Mouse (Mus musculus) gonadal fat pad, adult 2 months (tissue): ENCODE results near the gene Gm37240. TPM values are rescaled to one million over a fixed set of nuclear protein-coding genes. Genes with fewer than 3 reads are reported as not detected.
"Not testable (repeated sequence)": the region's sequence is repeated elsewhere in the genome, so short reads cannot be mapped to it uniquely, and the experiment has no call there.

ENCODE experiments used
- DNase-seq: peaks from one replicate; pipeline ENCODE4 v3.0.0-alpha.2; 2012; ENCODE audit warnings: low read depth
- polyA plus RNA-seq: library from polyadenylated mRNA; depleted of rRNA; stranded (reverse); fragments of >200 nt; gene quantifications from 2 replicates; pipeline ENCODE4 v1.2.3, GENCODE M21; 2012; rRNA removed

Gm37240 gene
- 6.2 and 10.9 TPM in 2 replicates for polyA plus RNA-seq

- DNase-seq = no peak
Observed at GRCm38 (mm10) chr3:85887239-85887827, at the start of gene Gm37240, which contains the start of gene Glt28d2. TSS of gene Gm37240 (minus strand) at chr3:85887518. TSS of gene Glt28d2 (minus strand) at chr3:85887516.

GRCm38 (mm10) chr3:85933586-85933985, 46.3 kb upstream of the Gm37240 start:
- DNase-seq = no peak

GRCm38 (mm10) chr3:85931859-85932258, 44.5 kb upstream of the Gm37240 start:
- no peak for DNase-seq

GRCm38 (mm10) chr3:85930671-85931255, 43.4 kb upstream of the Gm37240 start:
- DNase-seq = no peak

- no peak for DNase-seq
Observed at GRCm38 (mm10) chr3:85929711-85930110, 42.4 kb upstream of the Gm37240 start.

GRCm38 (mm10) chr3:85928140-85928611, 40.9 kb upstream of the Gm37240 start:
- DNase-seq = no peak

- DNase-seq = no peak
Observed at GRCm38 (mm10) chr3:85927296-85927695, 40.0 kb upstream of the Gm37240 start.

DNA sequence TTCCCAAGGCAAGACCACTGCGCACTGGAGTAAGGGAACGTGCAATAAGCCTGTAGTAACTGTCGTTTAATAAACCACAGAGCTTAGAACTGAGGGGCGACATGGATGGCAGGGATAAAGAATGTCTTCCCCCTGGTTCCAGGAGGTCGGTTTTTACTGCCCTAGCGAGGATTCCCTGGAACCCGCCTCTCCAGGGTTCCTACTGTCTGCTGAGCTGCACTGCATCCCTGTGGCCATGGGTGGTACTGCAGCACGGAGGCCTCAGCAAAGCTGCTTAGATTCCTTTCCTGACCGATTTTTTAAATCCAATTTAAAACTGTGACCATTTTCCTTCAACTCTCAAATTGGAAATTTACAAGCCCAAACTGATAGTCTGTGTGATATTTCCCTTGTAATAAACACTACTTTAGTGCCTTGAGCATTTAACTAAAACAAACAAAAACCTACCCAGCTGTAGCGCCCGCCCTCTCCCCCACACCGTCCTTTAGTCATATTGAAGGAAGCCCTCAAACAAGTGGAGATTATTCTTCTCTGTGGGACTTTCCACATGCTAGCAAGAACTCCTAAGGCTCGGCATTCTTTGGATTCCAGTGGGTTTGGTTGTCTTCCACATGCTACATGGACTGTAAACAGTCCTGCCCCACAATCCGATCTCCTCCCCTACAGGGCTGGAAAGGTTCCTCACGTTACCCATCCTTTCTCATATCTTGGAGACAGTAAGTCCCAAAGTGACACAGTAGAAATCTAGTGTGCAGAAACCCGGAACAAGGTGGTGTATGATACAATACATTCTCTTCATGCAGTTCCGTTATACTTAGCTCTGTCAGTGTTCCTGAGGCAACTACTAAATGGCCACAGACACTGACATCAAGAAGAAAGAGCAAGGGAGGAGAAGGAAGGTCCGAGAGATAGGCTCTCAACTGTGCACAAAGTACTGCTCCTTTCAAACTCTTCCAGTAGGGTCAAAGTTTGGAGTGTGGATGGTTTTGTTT, 36.9 kb upstream of the Gm37240 start:
- DNase-seq = no peak

- DNase-seq = no peak
Observed at GRCm38 (mm10) chr3:85923343-85923742, 36.0 kb upstream of the Gm37240 start.

DNA sequence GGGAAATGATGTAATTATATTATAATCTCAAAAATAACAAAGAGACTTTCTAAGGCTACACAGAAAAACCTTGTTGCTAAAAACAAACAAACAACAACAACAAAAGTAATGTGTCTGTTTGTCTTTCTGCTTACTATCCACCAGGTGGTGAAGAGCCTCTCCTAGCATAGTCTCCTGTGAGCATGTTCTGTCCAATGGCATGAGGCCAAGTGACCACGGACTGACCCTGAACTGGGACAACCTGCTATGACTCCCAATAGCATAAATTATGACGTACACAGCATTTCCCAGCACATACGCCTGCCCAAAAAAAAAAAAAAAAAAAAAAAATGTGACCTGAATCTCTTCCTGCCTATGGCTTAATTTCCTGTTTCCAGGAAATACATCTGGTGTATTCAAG, 35.0 kb upstream of the Gm37240 start:
- DNase-seq = no peak

DNA sequence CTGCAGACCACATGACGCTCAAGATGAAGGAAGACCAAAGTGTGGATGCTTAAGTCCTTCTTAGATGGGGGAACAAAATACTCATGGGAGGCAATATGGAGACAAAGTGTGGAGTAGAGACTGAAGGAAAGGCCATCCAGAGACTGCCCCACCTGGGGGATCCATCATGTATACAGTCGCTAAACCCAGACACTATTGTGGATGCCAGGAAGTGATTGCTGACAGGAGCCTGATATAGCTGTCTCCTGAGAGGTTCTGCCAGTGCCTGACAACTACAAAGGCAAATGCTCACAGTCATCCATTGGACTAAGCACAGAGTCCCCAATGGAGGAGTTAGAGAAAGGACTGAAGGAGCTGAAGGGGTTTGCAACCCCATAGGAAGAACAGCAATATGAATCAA, 33.4 kb upstream of the Gm37240 start:
- not testable (repeated sequence) for DNase-seq

DNA sequence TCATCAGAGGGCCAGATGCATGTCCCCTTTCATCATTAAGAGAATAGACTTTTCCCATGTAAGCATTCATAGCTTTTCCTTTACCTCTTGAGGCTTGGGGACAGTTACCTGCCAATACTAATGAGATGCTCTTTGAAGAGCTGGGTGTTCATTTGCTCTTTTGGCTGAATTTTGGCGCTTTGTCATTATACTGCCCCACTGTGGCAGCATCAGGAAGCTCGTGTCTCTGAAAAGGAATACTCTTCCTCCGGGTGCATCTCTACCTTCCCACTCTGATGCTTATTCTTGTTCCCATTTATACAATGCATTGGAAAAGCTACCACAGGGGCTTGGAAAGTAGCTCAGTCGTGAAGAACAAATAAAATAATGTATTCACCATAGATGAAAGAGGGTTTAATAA, 30.3 kb upstream of the Gm37240 start:
- DNase-seq = no peak

DNA sequence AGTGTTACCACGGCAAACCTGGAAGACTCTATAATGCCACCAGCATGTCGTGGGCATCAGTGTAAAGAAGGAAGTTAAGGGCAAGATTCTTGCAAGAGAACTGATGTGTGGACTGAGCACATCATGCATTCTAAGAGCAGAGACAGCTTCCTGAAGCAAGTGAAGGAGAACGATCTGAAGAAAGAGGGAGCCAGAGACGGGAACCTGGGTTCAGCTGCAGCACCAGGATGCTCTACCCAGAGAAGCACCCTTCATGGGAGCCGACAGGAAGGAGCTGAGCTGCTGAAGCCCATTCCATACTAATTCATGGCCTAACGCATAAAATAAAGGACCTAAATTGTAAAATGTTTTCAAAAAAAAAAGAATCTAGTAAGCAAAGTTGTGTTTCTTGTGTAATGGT, 27.5 kb upstream of the Gm37240 start:
- no peak for DNase-seq

DNA sequence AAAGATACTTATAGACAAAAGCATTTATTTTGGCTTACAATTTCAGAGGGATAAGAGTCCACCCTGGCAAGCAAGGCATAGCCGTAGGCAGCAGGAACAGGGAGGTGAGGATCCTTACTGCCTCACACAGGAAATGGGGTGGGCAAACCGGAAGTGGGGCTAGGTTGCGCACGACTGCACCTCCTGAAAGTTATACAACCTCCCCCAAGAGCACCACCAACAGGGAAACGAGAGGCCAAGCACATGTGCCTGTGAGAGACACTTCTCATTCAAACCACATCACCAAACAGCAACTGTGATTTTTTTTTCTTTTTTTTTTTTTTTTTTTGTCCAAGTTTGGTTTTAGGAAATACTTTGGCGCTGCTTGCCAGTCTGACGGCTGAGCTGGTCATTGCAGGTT, 19.8 kb upstream of the Gm37240 start:
- no peak for DNase-seq

DNA sequence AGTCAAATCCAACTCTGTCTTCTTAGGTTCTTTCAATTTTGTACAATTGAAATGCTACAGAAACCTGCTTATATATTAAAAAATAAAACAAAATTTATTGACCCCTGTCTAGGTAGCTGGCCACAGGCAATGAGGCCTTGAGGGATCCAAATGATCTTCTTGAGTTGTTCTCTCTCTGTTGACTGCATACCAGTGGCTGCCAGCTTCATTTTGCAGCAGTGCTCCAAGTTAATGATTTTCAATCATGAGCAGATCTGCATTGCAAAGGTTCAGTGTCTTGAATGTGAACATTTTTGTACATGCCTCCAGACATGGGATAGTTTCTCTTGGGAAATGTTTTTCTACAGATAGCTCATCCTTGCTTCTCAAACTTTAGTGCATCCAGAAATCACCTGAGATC, 17.1 kb upstream of the Gm37240 start:
- no peak for DNase-seq

- no peak for DNase-seq
Observed at GRCm38 (mm10) chr3:85895020-85895419, 7.7 kb upstream of the Gm37240 start.

DNA sequence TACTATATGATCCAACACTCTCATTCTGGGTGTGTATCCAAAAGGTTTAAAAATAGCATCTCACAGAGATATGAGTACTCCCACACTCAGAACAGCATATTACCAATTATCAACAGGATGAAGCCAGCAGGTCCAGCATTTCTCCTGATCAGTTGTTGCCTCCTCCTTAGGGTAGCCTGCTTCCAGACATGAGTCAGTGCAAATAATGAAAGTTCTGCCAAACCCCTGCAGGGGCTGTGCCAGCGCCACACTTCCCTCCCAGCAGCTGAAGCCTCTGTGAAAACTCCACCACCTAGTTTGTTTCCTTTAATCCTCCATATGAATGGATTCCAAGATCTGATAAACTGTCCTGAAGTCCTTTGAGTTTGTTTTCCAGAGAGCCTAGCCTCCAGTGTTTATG, 4.3 kb upstream of the Gm37240 start:
- DNase-seq = no peak

DNA sequence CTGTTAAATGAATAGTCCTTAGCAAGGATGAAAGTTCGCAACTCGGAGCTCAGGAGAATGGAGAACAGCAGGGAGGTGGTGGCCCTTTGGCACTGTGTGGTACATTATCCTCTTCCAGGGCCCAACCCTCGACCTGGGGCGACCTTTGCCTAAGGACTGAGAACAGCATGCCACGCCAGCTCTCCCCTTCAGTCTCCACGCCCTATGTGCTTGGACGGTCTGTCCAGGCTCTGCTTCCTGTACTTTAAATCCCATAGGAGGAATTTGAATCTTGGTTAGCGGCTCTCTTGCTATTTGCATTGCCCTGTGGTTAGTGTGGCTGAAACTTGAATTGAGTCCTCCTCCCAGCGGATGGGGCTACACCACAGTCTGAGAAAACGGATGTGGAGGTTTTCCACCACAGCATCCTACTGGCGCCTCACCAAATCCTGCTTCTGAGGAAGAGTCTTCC, 928 bp upstream of the Gm37240 start:
- no peak for DNase-seq

DNA sequence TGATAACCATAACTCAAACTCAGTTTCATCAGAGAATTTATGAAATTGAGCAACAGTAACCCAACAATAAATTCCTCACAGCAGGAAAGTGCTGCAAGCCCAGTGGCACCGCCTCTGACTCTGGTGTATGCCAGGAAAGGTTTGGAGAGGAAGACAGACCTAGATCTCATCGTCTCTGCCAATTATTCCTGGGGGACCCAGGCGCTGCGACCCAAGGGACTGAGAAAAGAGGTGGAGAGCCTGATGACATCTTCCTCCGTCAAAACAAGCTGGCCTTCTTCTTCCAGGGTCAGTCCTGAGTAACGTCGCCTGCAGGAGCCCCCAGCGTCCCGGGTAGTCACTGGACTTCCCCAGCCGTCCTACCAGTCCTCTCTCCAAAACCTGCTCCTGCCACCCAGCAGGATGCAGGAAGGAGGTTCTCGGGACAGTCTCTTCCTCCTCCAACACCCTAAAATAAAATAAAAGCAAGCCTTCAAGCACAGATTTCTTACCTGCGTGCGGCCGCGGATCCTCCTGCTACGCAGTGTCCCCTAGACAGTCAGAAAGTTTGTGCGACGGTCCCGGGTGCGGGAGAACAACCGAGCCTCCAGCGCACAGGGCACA, 581 bp downstream of the Gm37240 start:
- no peak for DNase-seq

DNA sequence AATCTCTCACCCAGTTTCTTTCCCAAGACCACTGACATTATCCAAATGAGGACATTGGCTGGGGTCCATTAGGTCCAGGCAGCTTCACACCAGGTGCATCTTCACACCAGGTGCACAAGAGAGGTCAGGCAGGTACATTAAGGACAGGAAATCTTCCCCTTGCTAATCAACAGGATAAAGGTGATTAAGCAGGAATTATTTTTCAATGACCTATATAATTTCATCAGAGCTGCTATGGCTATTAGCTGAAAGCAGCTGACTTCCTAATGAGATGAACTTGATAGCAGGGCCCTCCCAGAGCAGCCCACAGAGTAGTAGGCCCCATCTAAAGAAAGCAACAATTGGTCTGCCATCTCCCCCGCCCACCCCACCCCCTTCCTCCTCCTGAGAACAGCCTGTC, 1.4 kb downstream of the Gm37240 start:
- DNase-seq = no peak

GRCm38 (mm10) chr3:85880687-85881086, 6.6 kb downstream of the Gm37240 start:
- DNase-seq = no peak

DNA sequence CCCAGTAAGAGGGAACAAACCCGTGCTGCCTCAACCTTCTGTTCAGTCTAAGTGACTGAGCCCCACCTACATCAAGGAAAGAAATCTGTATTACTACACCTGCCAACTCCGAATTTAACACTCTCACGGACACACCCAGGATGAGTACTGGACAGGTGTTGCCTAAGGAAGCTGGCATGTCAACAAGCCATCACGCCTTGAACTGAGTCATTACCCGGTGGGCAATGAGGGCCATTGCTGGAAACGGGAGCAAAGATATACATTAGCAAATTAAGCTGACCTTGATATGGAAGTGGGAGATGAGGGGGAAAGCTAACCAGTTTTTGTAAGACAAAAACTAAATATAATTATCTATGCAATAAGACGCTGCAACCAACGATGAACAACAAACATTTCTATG, 7.2 kb downstream of the Gm37240 start:
- no peak for DNase-seq
